Mouse (Mus musculus): ENCODE measurements around the gene Znhit1.

- TF ChIP-seq CTCF (conservative IDR thresholded peaks at IDR 0.05; ENCODE audit: low read length): no peak
- no peak for TF ChIP-seq NANOG (IDR thresholded peaks at IDR 0.05; ENCODE audit: borderline replicate concordance, low read length)
Observed at GRCm38 (mm10) chr5:136955622-136956021, 32.2 kb downstream of the Znhit1 start.

Data from E14TG2a.4 (cell line).